Mouse (Mus musculus): ENCODE results near the gene Clmn.

DNA sequence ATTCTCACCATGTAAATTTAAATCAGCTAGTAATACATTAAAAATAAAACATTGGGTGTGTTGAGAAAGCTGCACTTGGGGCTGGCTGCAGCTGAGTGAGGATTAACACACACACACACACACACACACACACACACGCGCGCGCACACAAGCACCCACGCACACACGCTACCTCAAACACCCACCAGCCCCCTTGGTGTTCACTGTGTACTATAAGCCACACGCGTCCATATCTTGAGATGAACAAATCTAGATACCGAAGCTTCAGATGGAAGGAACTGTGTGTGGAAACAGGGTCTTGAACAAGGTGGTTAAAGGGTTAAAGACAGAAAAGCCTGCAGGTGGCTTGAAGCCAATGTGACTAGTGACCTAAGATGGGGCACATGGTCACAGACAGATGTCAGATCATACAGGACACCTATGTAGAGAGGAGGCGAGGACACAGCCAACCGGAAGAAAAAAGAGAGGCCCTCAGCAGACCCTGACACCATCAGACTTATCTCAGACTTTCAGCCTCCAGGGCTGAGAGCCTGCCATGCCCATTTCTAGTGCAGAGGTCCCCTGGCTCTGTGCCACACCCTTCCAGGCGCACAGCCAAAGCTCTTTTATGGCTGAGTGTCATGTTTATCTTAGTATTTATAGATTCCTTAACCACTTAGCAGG is 40.5 kb downstream of the Clmn start:
- TF ChIP-seq CTCF (IDR thresholded peaks at IDR 0.05; ENCODE audit: insufficient read depth, low read length) (no peak), POLR2A (IDR thresholded peaks at IDR 0.05; ENCODE audit: borderline replicate concordance, extremely low read depth, low read depth, low read length) (no peak)

All from lung, adult 2 months (tissue).